Mouse (Mus musculus): Measurements from ENCODE around the gene Ap1g1. TPM values are rescaled to one million over a fixed set of nuclear protein-coding genes. Genes with fewer than 3 reads are reported as not detected.

The Ap1g1 gene
- 5.8 and 9.2 TPM in 2 replicates for polyA plus RNA-seq (2012; rRNA removed)

GRCm38 (mm10) chr8:109778280-109778977 is at the start of gene Ap1g1:
TSS of gene Ap1g1 (plus strand) at chr8:109778554.

GRCm38 (mm10) chr8:109737237-109738048 is 40.9 kb upstream of the Ap1g1 start, which contains the start of gene Atxn1l:
TSS of gene Atxn1l (minus strand) at chr8:109737739.

DNA sequence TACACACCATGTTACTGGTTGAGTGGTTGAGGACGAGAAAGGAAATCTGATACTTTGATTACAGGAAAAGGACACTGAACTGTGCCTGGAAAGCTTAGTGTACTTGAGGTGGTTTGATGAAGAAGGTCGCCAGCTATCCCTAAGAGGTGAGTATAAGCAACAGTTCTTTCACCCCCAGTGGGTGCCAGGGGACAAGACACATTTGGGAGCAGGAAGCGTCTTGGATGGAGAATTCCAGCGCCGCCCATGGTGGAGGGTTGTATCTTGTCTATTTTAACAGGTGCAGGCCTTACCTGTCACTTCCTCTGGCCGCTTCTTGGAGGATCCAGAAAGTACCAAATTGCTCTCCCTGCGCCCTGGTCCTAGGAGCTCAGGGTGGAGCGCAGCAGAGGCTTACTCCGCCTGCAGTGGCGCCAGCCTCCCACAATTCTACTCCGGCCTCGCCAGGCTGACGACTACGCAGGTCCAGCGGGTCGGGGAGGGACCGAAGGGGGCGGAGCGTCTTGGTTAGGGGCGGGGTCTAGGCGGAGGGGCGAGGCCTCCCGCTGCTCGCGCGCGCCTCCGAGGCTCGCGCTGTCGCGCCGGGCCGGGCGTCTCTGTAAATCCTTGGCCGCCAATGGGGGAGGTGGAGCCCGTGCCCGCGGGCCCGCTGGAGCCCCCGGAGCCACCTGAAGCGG is 89.8 kb downstream of the Ap1g1 start, which contains the start of gene Phlpp2:
Gene Phlpp2 (plus strand): TSS at position 540 of the 677 bp plus-strand sequence.

Other genes starting within 250 kb of the Ap1g1 start
- 6.4 and 7.2 TPM in 2 replicates for gene Dhx38, start 212.7 kb upstream of the Ap1g1 start, polyA plus RNA-seq (2012; rRNA removed)
- gene Txnl4b, start 212.7 kb upstream of the Ap1g1 start, polyA plus RNA-seq (2012; rRNA removed), result 1.2 and 1.6 TPM in 2 replicates
- 7.8 and 9.5 TPM in 2 replicates for gene Hp, start 199.4 kb upstream of the Ap1g1 start, polyA plus RNA-seq (2012; rRNA removed)
- gene Dhodh, start 169.9 kb upstream of the Ap1g1 start, polyA plus RNA-seq (2012; rRNA removed), result 5.9 and 7.4 TPM in 2 replicates
- 0.03 TPM in 1 of 2 replicates, not detected in the other for gene Pkd1l3, start 164.0 kb upstream of the Ap1g1 start, polyA plus RNA-seq (2012; rRNA removed)
- gene Ist1, start 85.3 kb upstream of the Ap1g1 start, polyA plus RNA-seq (2012; rRNA removed), result 12.2 and 17.1 TPM in 2 replicates
- 4.6 and 7.0 TPM in 2 replicates for gene Zfp821, start 73.0 kb upstream of the Ap1g1 start, polyA plus RNA-seq (2012; rRNA removed)
- 2.1 and 2.9 TPM in 2 replicates for gene Atxn1l, start 40.8 kb upstream of the Ap1g1 start, polyA plus RNA-seq (2012; rRNA removed)
- 0.49 and 0.56 TPM in 2 replicates for gene Phlpp2, start 90.0 kb downstream of the Ap1g1 start, polyA plus RNA-seq (2012; rRNA removed)
- gene Marveld3, start 183.6 kb downstream of the Ap1g1 start, polyA plus RNA-seq (2012; rRNA removed), result 0.65 and 1.1 TPM in 2 replicates
- gene Tat, start 211.9 kb downstream of the Ap1g1 start, polyA plus RNA-seq (2012; rRNA removed), result 0.05 and 0.15 TPM in 2 replicates

All from stomach, adult 2 months (tissue).